Mouse (Mus musculus) adrenal gland, postnatal 4 days (tissue): Measurements from ENCODE around the gene Npas3. TPM values are rescaled to one million over a fixed set of nuclear protein-coding genes. Genes with fewer than 3 reads are reported as not detected.

ENCODE experiments used
- DNase-seq, 2 experiments: peaks; one replicate each; pipeline ENCODE4 v3.0.0; 2021 to 2022; ENCODE audit warnings: low spot score in 2 of 2, mixed read lengths in 2 of 2
- total RNA-seq, 2 experiments: library from RNA; stranded (reverse); gene quantifications; 2 replicates each; pipeline ENCODE4 v1.2.3; 2021

Npas3 gene
- total RNA-seq, 2 experiments from 2014 or later, result 3.4 to 5.0 TPM

GRCm38 (mm10) chr12:53771394-53771936 is 523.0 kb downstream of the Npas3 start:
- no peak for DNase-seq

GRCm38 (mm10) chr12:53781850-53782552 is 533.5 kb downstream of the Npas3 start:
- no peak for DNase-seq

- DNase-seq, result no peak
Observed at GRCm38 (mm10) chr12:53789501-53789900, 541.0 kb downstream of the Npas3 start.

GRCm38 (mm10) chr12:53794718-53795400 is 546.4 kb downstream of the Npas3 start:
- no peak for DNase-seq

GRCm38 (mm10) chr12:53801831-53802230 is 553.4 kb downstream of the Npas3 start:
- no peak for DNase-seq

GRCm38 (mm10) chr12:53802381-53802780 is 553.9 kb downstream of the Npas3 start:
- no peak for DNase-seq

- no peak for DNase-seq
Observed at GRCm38 (mm10) chr12:53810081-53810480, 561.6 kb downstream of the Npas3 start.

GRCm38 (mm10) chr12:53814291-53814690 is 565.8 kb downstream of the Npas3 start:
- no peak for DNase-seq

- no peak for DNase-seq
Observed at GRCm38 (mm10) chr12:53819982-53820381, 571.5 kb downstream of the Npas3 start.

- DNase-seq, result no peak
Observed at GRCm38 (mm10) chr12:53822881-53823280, 574.4 kb downstream of the Npas3 start.

GRCm38 (mm10) chr12:53825251-53825650 is 576.8 kb downstream of the Npas3 start:
- DNase-seq, result no peak

- no peak for DNase-seq
Observed at GRCm38 (mm10) chr12:53825898-53826605, 577.6 kb downstream of the Npas3 start.

GRCm38 (mm10) chr12:53826812-53827211 is 578.3 kb downstream of the Npas3 start:
- DNase-seq, result no peak

GRCm38 (mm10) chr12:53832590-53832989 is 584.1 kb downstream of the Npas3 start:
- no peak for DNase-seq

- DNase-seq, result no peak
Observed at GRCm38 (mm10) chr12:53833348-53833747, 584.9 kb downstream of the Npas3 start.

GRCm38 (mm10) chr12:53836031-53836790 is 587.7 kb downstream of the Npas3 start:
- no peak for DNase-seq

- no peak for DNase-seq
Observed at GRCm38 (mm10) chr12:53837408-53837807, 588.9 kb downstream of the Npas3 start.

GRCm38 (mm10) chr12:53838541-53838940 is 590.1 kb downstream of the Npas3 start:
- DNase-seq, result no peak

GRCm38 (mm10) chr12:53841928-53842671 is 593.6 kb downstream of the Npas3 start:
- DNase-seq, result no peak

- DNase-seq, result no peak
Observed at GRCm38 (mm10) chr12:53843626-53844025, 595.1 kb downstream of the Npas3 start.
